Mouse (Mus musculus) small intestine, adult 2 months (tissue): ENCODE measurements around the gene Hist1h4m.

ENCODE experiments used
- CTCF ChIP-seq: fragments of 200-500 bp; IDR thresholded peaks from 2 replicates; pipeline ENCODE4 v1.5.1; 2012; ENCODE audit warnings: low read depth, mild to moderate bottlenecking, control low read depth, inconsistent platforms, low read length, moderate library complexity, mixed read lengths; ENCODE audit not compliant: insufficient replicate concordance, insufficient read length; ENCODE audit errors: extremely low read depth
- POLR2A ChIP-seq: fragments of 200-500 bp; IDR thresholded peaks from 2 replicates; pipeline ENCODE4 v1.6.1; 2012; ENCODE audit warnings: low read depth, mild to moderate bottlenecking, control low read depth, inconsistent platforms, low read length, moderate library complexity

- no peak for TF ChIP-seq CTCF
- no peak for TF ChIP-seq POLR2A
Observed at GRCm38 (mm10) chr13:21786189-21786898, 25.2 kb upstream of the Hist1h4m start.
